Mouse (Mus musculus): Measurements from ENCODE around the gene Zfp709. TPM values are rescaled to one million over a fixed set of nuclear protein-coding genes. Genes with fewer than 3 reads are reported as not detected.
A peak's percentile ranks its signal among the peaks of the same experiment; 100 is the strongest.
"Not testable (repeated sequence)": the region's sequence is repeated elsewhere in the genome, so short reads cannot be mapped to it uniquely, and the experiment has no call there.

Zfp709 gene
- total RNA-seq (2021), result 1 to 10 TPM; 3.5 to 4.3 TPM
- long read RNA-seq, experiment 1, partial matches to known transcripts, result 0 of 2 reads
- long read RNA-seq, experiment 1, other reads (novel, unspliced or antisense), result 1 of 2 reads
- long read RNA-seq, experiment 2, result 0 reads

GRCm38 (mm10) chr8:71881618-71882274, at the start of gene Zfp709:
Gene Zfp709 (plus strand): TSS chr8:71882019.
- DNase-seq, result peak; percentile 56

DNA sequence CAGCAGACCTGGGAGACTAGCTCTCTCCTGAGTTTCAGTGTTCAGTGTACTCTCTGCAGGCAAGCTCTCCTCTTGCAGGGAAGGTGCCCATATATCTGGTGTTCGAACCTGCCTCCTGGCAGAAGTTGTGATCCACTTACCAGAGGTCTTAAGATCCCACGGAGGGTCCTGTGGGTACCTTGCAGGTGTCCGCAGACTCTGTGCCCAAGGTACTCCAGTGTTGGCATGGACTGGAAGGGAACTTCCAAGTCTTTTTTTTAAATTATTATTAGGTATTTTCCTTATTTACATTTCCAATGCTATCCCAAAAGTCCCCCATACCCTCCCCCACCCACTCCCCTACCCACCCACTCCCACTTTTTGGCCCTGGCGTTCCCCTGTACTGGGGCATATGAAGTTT, 43.6 kb upstream of the Zfp709 start:
- not testable (repeated sequence) for DNase-seq

DNA sequence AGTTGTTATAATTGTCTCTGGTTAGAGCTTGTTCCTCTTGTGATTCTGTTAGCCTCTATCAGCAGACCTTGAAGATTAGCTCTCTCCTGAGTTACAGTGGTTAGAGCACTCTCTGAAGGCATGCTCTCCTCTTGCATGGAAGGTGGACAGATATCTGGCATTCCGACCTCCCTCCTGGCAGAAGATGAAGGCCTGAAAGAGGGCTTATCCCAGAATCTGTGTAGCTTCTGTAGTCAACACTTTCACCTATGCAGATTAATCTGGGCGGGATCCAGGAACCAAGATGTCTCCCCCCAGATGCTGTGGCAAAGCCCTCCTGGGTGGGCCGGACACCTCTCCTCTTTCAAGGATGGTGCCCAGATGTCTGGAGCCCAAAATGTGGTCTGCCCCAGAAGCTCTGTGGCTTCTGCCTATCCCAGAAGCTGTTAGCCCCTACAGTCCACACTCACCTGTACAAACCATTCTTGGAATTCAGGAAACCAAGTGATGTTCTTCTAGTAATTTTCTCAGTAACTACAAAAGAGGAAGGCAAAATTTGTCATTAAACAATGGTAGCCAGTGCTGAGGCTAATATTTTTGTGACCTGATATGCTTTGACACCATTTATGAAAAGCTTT, 40.5 kb upstream of the Zfp709 start:
- DNase-seq, result not testable (repeated sequence)

- DNase-seq, result not testable (repeated sequence)
These were observed 39.3 kb upstream of the Zfp709 start for GRCm38 (mm10) chr8:71842476-71842875.

DNA sequence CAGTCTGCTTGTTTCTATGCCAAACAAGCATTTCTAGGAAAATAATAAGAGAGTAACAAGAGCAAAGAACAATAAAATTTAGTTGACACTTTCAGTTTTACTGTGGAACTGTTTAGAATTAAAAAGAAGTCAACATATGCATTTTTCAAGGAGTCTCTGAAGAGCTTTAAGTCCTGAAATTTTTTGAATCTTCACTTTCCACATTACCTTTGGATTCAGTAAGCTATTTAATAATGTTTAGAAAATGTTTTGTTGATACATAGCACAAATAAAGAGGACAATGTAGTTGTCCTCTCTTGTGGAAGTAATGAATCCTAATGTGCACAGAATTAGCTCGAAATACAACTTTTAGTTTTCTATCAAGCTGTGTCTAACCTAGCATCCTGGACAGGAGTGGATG, 37.4 kb upstream of the Zfp709 start:
- DNase-seq, result not testable (repeated sequence)

GRCm38 (mm10) chr8:71845993-71846483, 35.8 kb upstream of the Zfp709 start:
- DNase-seq, result not testable (repeated sequence)

DNA sequence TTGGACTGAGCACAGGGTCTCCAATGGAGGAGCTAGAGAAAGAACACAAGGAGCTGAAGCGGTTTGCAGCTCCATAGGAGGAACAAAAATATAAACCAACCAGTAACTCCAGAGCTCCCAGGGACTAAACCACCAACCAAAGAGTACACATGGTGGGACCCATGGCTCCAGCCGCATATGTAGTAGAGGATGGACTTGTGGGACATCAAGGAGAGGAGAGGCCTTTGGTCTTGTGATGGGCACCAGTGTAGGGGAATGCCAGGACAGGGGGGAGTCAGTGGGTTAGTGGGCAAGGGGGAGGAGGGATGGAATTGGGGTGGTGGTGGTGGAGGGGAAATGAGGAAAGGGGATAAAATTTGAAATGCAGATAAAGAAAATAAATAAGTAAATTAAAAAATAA, 35.1 kb upstream of the Zfp709 start:
- not testable (repeated sequence) for DNase-seq

DNA sequence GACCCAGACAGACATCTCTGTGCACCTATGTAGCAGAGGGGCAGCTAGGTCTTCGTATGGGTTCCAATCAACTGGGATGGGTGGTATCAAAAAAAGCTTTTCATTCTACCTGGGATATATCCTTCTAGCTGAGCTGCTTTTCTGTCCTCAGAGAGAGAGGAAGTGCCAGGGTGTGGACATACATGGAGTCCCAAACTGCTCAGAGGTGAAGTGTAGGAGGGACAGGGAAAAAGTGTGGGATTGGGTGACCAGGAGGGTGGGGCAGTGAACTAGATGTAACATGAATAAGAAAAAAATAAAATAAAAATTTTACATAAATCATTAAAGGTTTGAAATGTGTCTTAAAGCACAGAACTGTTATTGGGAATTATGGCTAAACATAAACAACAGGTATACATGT, 30.8 kb upstream of the Zfp709 start:
- not testable (repeated sequence) for DNase-seq

GRCm38 (mm10) chr8:71853360-71853759, 28.5 kb upstream of the Zfp709 start:
- not testable (repeated sequence) for DNase-seq

DNA sequence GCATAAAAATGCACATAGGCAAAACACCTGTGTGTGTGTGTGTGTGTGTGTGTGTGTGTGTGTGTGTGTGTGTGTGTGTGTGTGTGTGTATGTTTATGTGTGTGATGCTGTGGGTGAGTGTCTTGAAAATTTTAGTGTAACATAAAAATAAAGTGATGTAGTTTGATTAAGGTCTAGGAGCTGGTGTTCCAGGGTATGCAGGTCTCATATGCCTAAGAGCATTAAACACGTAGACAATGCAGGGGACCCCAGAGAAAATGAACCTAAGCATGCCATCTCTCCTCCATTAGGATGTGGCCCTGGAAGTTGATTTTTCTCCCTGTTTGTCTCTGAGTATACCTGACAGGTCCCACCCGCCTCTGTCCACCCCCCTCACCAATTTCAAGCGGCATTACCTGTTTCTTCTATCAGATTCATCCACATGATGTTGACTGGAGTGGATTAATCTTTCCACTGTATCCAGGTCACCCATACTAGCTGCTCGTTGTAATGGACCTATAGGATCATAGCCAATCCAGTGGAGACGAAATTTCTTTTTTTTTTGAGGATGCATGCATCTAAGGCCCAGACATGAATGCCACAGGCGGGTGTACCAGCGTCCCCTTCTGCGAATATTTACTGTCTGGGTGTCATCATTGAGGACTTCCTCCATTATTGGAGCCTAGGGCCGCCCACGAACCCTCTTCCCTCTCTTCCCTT, 25.0 kb upstream of the Zfp709 start:
- DNase-seq, result not testable (repeated sequence)

DNA sequence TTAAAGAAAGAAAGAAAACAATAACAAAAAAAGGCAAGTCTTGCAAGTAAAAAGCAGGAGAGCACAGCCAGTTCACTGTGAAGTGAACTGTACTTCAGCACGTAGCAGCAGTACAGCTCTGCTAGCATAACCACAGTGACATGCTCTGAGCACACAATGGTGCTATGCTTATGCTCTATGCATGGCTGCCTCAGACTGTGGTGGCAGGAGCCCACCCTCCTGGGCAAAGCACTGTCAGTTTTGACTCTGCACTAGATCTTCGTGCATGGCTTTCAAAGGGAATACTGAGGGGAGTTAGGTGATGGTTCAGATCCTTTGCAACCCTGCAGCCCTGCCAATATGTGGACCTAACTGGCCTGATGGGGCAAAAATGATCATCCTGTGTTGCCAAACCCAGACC, 24.5 kb upstream of the Zfp709 start:
- DNase-seq, result not testable (repeated sequence)

DNA sequence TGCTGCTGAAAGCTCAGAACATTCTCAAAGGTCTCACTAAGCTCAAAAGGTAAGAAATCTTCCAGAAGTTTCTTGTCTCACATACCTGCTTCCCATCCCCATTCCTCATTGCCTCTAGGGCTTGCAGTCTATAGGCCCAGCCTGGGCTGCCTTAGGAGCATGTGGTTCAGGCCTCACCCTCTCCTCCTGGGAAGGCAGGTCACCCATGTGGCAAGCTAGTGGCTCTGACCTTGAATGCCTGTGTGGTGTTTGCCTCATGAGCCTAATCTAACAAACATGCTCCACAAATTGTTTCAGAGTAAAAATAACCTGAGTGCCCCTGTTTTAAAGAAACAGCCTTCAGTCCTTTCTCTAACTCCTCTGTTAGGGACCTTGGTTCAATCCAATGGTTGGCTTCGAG, 20.3 kb upstream of the Zfp709 start:
- not testable (repeated sequence) for DNase-seq

- DNase-seq, result not testable (repeated sequence)
These were observed 19.8 kb upstream of the Zfp709 start for GRCm38 (mm10) chr8:71862038-71862437.

DNA sequence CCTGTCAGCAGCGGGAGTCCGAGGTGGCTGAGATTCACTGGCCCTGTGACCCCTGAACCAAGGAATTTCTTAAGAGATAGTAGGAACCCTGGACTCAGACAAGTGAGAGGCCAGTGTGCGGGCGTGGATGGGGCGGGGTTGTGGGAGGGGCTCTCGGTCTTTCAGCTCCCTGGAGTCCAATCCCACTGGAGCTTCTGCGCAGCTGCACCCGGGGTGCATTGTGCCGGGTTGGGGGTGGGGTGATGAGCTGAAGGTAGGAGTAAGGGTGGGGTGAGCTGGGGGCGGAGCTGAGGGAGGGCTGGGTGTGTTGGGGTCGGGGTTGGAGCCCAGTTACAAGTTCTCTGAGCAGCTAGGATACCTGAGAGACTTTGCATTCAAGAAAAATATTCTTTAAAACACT, 18.8 kb downstream of the Zfp709 start:
- DNase-seq, result not testable (repeated sequence)

GRCm38 (mm10) chr8:71903084-71903483, 21.3 kb downstream of the Zfp709 start:
- not testable (repeated sequence) for DNase-seq

- DNase-seq, result no peak
These were observed 25.0 kb downstream of the Zfp709 start for GRCm38 (mm10) chr8:71906809-71907208.

- no peak for DNase-seq
These were observed 26.0 kb downstream of the Zfp709 start for GRCm38 (mm10) chr8:71907798-71908257.

- DNase-seq, result peak; percentile 81
These were observed 26.8 kb downstream of the Zfp709 start, which contains the start of the genes Zfp882 and Zfp617 for GRCm38 (mm10) chr8:71908309-71909261. Gene Zfp882 (plus strand): TSS chr8:71908608. Gene Zfp617 (plus strand): TSS chr8:71908635.

DNA sequence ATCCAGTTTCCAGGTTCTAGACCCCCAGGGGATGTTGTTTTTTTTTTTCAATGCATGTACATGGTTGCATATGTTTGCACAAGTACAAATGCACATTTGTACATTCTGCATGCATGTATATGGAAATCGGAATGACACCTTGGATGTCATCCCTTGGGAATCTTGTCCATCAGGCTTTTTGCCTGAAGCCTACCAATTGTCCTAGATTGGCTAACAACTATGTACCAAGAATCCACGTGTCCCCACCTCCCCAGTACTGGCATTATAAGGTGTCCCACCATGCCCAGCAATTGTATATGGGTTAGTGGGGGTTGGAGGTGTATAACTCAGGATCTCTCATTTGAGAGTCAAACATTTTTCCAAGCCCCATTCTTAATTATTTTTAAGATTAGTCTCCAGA, 30.5 kb downstream of the Zfp709 start:
- no peak for DNase-seq

- DNase-seq, result peak; percentile 88
These were observed 41.0 kb downstream of the Zfp709 start for GRCm38 (mm10) chr8:71922567-71923401.

Data from gastrocnemius, postnatal 10 days (tissue).